Mouse (Mus musculus): ENCODE data around the gene Ptprd.

- TF ChIP-seq GATA1 (IDR thresholded peaks at IDR 0.05; ENCODE audit: borderline replicate concordance, low read length) (no peak), FLI1 (IDR thresholded peaks at IDR 0.05; ENCODE audit: low read length) (no peak)
These were observed 952.4 kb downstream of the Ptprd start for GRCm38 (mm10) chr4:77259250-77259971.
